ENCODE assay signal across 23 mouse cellular contexts in the genomic region with DNA sequence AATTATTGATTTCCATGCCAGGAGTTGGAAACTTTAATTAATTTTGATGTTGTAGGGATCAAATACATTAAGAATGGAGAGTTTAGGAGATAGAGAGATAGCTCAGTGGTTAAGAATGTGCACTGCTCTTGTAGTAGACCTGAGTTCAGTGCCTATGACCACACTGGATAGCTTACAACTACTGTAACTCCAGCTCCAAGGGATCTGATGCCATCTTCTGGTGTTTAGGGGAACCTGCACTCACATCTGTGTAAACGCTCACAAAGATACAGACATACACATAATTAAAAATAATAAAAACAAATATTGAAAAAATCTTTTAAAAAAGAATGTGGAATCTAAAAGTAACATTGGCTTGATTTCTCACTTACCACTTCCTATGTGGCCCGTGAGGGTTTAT.
DNase-seq lines count a peak whose midpoint lies in the region; ATAC-seq and TF ChIP-seq lines count a peak whose summit lies in the region.
"Had no signal": no experiment of that assay in that cellular context is flagged by ENCODE, and none has a peak within 500 bp of the region (broad histone marks: within the 10 kb centered on the region; RNA-seq: fewer than 3 reads in every experiment).

No protein-coding gene starts in this region.

- ATAC-seq in heart, postnatal 0 days (ENCODE audit: insufficient read depth, low read depth) = no peak
- no peak for ATAC-seq in liver, embryonic 14.5 days (ENCODE audit: insufficient read depth)
- no peak for ATAC-seq in midbrain, embryonic 11.5 days (ENCODE audit: low FRiP score)
- no peak for ATAC-seq in erythroid progenitor cell, adult 5-6 weeks (replicated peaks; ENCODE audit: low FRiP score, poor library complexity, severe bottlenecking)
- ATAC-seq: forebrain, embryonic 16.5 days had no signal

- no peak overlapping the region for H3K9ac ChIP-seq in heart, postnatal 0 days (replicated peaks; ENCODE audit: low read depth, low read length)
- H3K9ac ChIP-seq in liver, embryonic 14.5 days (replicated peaks) = no peak overlapping the region
- H3K9ac ChIP-seq in midbrain, embryonic 11.5 days (ENCODE audit: low read length) = no peak overlapping the region
- H3K9ac ChIP-seq: embryonic facial prominence, embryonic 13.5 days; heart, embryonic 13.5 days; hindbrain, embryonic 15.5 days; midbrain, embryonic 12.5 days had no signal

- no peak overlapping the region for H3K27ac ChIP-seq in heart, postnatal 0 days (ENCODE audit: low read depth)
- H3K27ac ChIP-seq in liver, embryonic 14.5 days = no peak overlapping the region
- no peak overlapping the region for H3K27ac ChIP-seq in midbrain, embryonic 11.5 days (ENCODE audit: low read depth, low read length)
- H3K27ac ChIP-seq: embryonic facial prominence, embryonic 13.5 days; heart, embryonic 13.5 days; hindbrain, embryonic 15.5 days; midbrain, embryonic 12.5 days had no signal

- H3K27me3 ChIP-seq in heart, postnatal 0 days (ENCODE audit: control insufficient read depth, insufficient read depth, low read length) = no peaks in the 10 kb centered on the region
- no peaks in the 10 kb centered on the region for H3K27me3 ChIP-seq in liver, embryonic 14.5 days (ENCODE audit: control insufficient read depth, insufficient read depth, low read length)
- no peaks in the 10 kb centered on the region for H3K27me3 ChIP-seq in E14TG2a.4 (ENCODE audit: insufficient read depth, low read length)
- H3K27me3 ChIP-seq in midbrain, embryonic 11.5 days (ENCODE audit: control insufficient read depth, insufficient read depth, low read length) = no peaks in the 10 kb centered on the region
- H3K27me3 ChIP-seq: embryonic facial prominence, embryonic 13.5 days; heart, embryonic 13.5 days; hindbrain, embryonic 15.5 days; midbrain, embryonic 12.5 days had no signal

- 0 out of 2 replicates have a peak, but pooled peaks have one; percentile 2 for TF ChIP-seq CTCF in heart, postnatal 0 days (IDR thresholded peaks at IDR 0.05; ENCODE audit: low read depth)
- TF ChIP-seq CTCF in liver, embryonic 14.5 days (IDR thresholded peaks at IDR 0.05; ENCODE audit: low read depth) = peak; percentile 39
- peak; percentile 31 for TF ChIP-seq CTCF in E14TG2a.4 (conservative IDR thresholded peaks at IDR 0.05; ENCODE audit: low read length)

- no peak overlapping the region for H3K4me3 ChIP-seq in heart, postnatal 0 days (ENCODE audit: low read depth, low read length)
- no peak overlapping the region for H3K4me3 ChIP-seq in liver, embryonic 14.5 days (ENCODE audit: insufficient read depth in 1 of 2, low read depth in 2 of 2, low read length in 2 of 2)
- H3K4me3 ChIP-seq in E14TG2a.4 (replicated peaks; ENCODE audit: low read length) = no peak overlapping the region
- H3K4me3 ChIP-seq in midbrain, embryonic 11.5 days (ENCODE audit: low read depth, low read length) = no peak overlapping the region
- H3K4me3 ChIP-seq: embryonic facial prominence, embryonic 13.5 days; heart, embryonic 13.5 days; hindbrain, embryonic 15.5 days; midbrain, embryonic 12.5 days had no signal

- intact Hi-C loops in heart, postnatal 14 days (cut with DNase I) = no loop called here

- H3K4me2 ChIP-seq in heart, postnatal 0 days (ENCODE audit: low read depth, low read length) = no peak overlapping the region
- no peak overlapping the region for H3K4me2 ChIP-seq in liver, embryonic 14.5 days (ENCODE audit: low read depth)
- H3K4me2 ChIP-seq in midbrain, embryonic 11.5 days = no peak overlapping the region
- H3K4me2 ChIP-seq: embryonic facial prominence, embryonic 13.5 days; heart, embryonic 13.5 days; hindbrain, embryonic 15.5 days; midbrain, embryonic 12.5 days had no signal

- 95% methylated on average over 2 of the region's 2 CpGs for WGBS in heart, postnatal 0 days
- WGBS in liver, embryonic 14.5 days (ENCODE audit: insufficient replicate concordance) = 78% methylated on average over 2 of the region's 2 CpGs
- 96% methylated on average over 2 of the region's 2 CpGs for WGBS in midbrain, embryonic 11.5 days

- H3K4me1 ChIP-seq in heart, postnatal 0 days (ENCODE audit: control insufficient read depth, insufficient read depth) = no peaks in the 10 kb centered on the region
- H3K4me1 ChIP-seq in liver, embryonic 14.5 days (replicated peaks; ENCODE audit: control insufficient read depth in 2 of 2, insufficient read depth in 2 of 2, low read length in 1 of 2) = peaks cover 11 to 19% of the 10 kb centered on the region in 2 experiments
- H3K4me1 ChIP-seq in E14TG2a.4 (replicated peaks; ENCODE audit: low read depth, low read length) = peaks cover 8% of the 10 kb centered on the region
- no peaks in the 10 kb centered on the region for H3K4me1 ChIP-seq in midbrain, embryonic 11.5 days (ENCODE audit: control insufficient read depth, insufficient read depth, low read length)
- H3K4me1 ChIP-seq: embryonic facial prominence, embryonic 13.5 days; hindbrain, embryonic 15.5 days had no signal

- no peak for TF ChIP-seq EP300 in heart, postnatal 0 days (IDR thresholded peaks at IDR 0.05; ENCODE audit: low read depth)
- TF ChIP-seq EP300 in liver, embryonic 14.5 days (IDR thresholded peaks at IDR 0.05; ENCODE audit: low read depth) = no peak

- no peaks in the 10 kb centered on the region for H3K36me3 ChIP-seq in heart, postnatal 0 days (replicated peaks; ENCODE audit: control insufficient read depth, insufficient read depth, low read length)
- no peaks in the 10 kb centered on the region for H3K36me3 ChIP-seq in liver, embryonic 14.5 days (replicated peaks; ENCODE audit: control insufficient read depth, insufficient read depth, low read depth)
- H3K36me3 ChIP-seq in E14TG2a.4 (ENCODE audit: insufficient read depth, low read length) = no peaks in the 10 kb centered on the region
- no peaks in the 10 kb centered on the region for H3K36me3 ChIP-seq in midbrain, embryonic 11.5 days (ENCODE audit: control insufficient read depth, insufficient read depth, low read length)
- H3K36me3 ChIP-seq: embryonic facial prominence, embryonic 13.5 days; heart, embryonic 13.5 days; hindbrain, embryonic 15.5 days; midbrain, embryonic 12.5 days had no signal

- H3K9me3 ChIP-seq in heart, postnatal 0 days (replicated peaks; ENCODE audit: control insufficient read depth, low read length) = no peaks in the 10 kb centered on the region
- no peaks in the 10 kb centered on the region for H3K9me3 ChIP-seq in liver, embryonic 14.5 days (ENCODE audit: control insufficient read depth, low read length)
- no peaks in the 10 kb centered on the region for H3K9me3 ChIP-seq in E14TG2a.4 (ENCODE audit: low read length)
- H3K9me3 ChIP-seq in midbrain, embryonic 11.5 days (ENCODE audit: control insufficient read depth, low read length) = no peaks in the 10 kb centered on the region
- H3K9me3 ChIP-seq: embryonic facial prominence, embryonic 13.5 days; G1E; heart, embryonic 13.5 days; hindbrain, embryonic 15.5 days; midbrain, embryonic 12.5 days had no signal

- no peak for DNase-seq in heart, postnatal 0 days (ENCODE audit: low spot score)
- no peak for DNase-seq in heart, postnatal 14 days
- no peak for DNase-seq in liver, embryonic 14.5 days (ENCODE audit: low read depth in 3 of 3, low spot score in 3 of 3)
- no peak for DNase-seq in liver
- DNase-seq in ZHBTc4 (ENCODE audit: low read depth, low spot score) = peak; percentile 21
- no peak for DNase-seq in midbrain, embryonic 11.5 days (ENCODE audit: low spot score, missing footprints)
- DNase-seq: adrenal gland, postnatal 14 days; cerebellum, adult 11 months; cerebellum, postnatal 10 days; heart, postnatal 4 days; kidney, adult 11 months; kidney, postnatal 25 days; lung, postnatal 4 days; right cerebral cortex, adult 18-20 months; thymus, postnatal 25 days had no signal
